Mouse (Mus musculus) midbrain, embryonic 11.5 days (tissue): ENCODE measurements at regions not wholly inside any gene's neighbourhood (a gene's known extent, or its start where the extent isn't known, plus 50 kb on each side); places are given as distances from the start of the nearest gene placed in this dataset.

Source experiments
- ATAC-seq: fragments of 200-750 bp; cut with Nextera tagmentation; 2 replicates; pipeline ENCODE4 v1.8.0; 2017; ENCODE audit warnings: moderate TSS enrichment, moderate library complexity; ENCODE audit not compliant: low FRiP score
- DNase-seq: peaks from one replicate; pipeline ENCODE4 v3.0.0; 2015; ENCODE audit warnings: low spot score; ENCODE audit errors: missing footprints
- H3K27ac ChIP-seq: fragments of 300-500 bp; sonication (generic); 2 replicates; pipeline ENCODE4 v1.5.1; 2014; ENCODE audit warnings: low read depth, low read length
- H3K27me3 ChIP-seq: fragments of 300-500 bp; sonication (generic); 2 replicates; pipeline ENCODE4 v1.6.1; 2014; ENCODE audit warnings: mild to moderate bottlenecking, low read length, moderate library complexity, mixed read lengths; ENCODE audit not compliant: control insufficient read depth, insufficient read depth
- H3K36me3 ChIP-seq: fragments of 300-500 bp; sonication (generic); 2 replicates; pipeline ENCODE4 v1.6.1; 2014; ENCODE audit warnings: mild to moderate bottlenecking, low read length, moderate library complexity, mixed read lengths; ENCODE audit not compliant: control insufficient read depth, insufficient read depth
- H3K4me1 ChIP-seq: fragments of 300-500 bp; sonication (generic); 2 replicates; pipeline ENCODE4 v1.6.1; 2014; ENCODE audit warnings: low read length; ENCODE audit not compliant: control insufficient read depth, insufficient read depth
- H3K4me2 ChIP-seq: fragments of 300-500 bp; sonication (generic); 2 replicates; pipeline ENCODE4 v1.6.1; 2014; ENCODE audit warnings: mild to moderate bottlenecking, moderate library complexity
- H3K4me3 ChIP-seq: fragments of 300-500 bp; sonication (generic); 2 replicates; pipeline ENCODE4 v1.5.1; 2014; ENCODE audit warnings: low read depth, low read length
- H3K9ac ChIP-seq: fragments of 300-500 bp; sonication (generic); 2 replicates; pipeline ENCODE4 v1.6.1; 2014; ENCODE audit warnings: low read length
- H3K9me3 ChIP-seq: fragments of 300-500 bp; sonication (generic); 2 replicates; pipeline ENCODE4 v1.6.1; 2016; ENCODE audit warnings: low read length; ENCODE audit not compliant: control insufficient read depth
- WGBS: fragments of 180-500 bp; shearing (Covaris S2); extraction: QIAGEN DNeasy Blood & Tissue Kit; methylation state at CpG from one replicate; pipeline ENCODE4 v1.1.7; 2014; 5-methylcytosine and 5-hydroxymethylcytosine counted together

DNA sequence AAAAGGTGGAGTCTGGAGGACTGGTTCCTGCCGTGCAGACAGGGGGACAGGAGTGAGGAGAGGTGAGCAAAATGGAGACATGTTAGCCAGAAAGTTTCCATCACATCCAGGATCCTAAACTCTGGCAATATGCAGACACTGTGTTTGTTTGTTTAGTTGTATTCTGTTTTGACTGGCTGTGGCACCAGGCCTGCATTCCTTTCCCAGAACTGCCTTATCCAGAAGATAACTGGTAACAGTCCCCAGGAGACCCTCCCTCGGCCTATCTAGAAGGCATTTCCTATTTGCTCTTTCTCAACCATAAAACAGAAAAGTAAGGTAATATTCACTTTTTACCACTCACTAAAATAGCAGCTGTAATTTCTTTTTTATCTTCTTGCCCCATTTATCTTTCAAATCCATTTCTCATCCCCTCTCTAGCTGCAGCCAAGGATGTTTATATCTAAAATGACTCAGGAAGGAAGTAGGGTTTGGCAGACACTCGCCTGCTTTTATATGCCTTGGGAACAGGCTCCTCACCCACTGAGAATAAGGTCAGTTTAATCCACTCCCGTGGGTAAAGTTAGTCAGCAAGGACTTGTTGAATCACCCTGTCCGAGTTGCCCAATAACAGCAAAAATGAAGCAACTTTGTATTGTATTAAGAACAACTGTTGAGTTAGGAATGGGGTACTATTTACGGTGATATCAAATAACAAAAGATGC, 283.0 kb upstream of the Tank start:
- 65% methylated on average over 6 of the region's 6 CpGs for WGBS
- H3K4me2 ChIP-seq, result no peak overlapping the region
- no peak overlapping the region for H3K27ac ChIP-seq
- no peaks in the 10 kb centered on the region for H3K9me3 ChIP-seq
- ATAC-seq (no peak), DNase-seq (no peak)
- no peak overlapping the region for H3K4me3 ChIP-seq
- H3K36me3 ChIP-seq, result no peaks in the 10 kb centered on the region
- no peak overlapping the region for H3K9ac ChIP-seq
- H3K27me3 ChIP-seq, result no peaks in the 10 kb centered on the region
- no peaks in the 10 kb centered on the region for H3K4me1 ChIP-seq

- Histone ChIP-seq H3K36me3 (no peaks in the 10 kb centered on the region), H3K4me2 (no peak overlapping the region), H3K27ac (no peak overlapping the region), H3K4me1 (no peaks in the 10 kb centered on the region), H3K4me3 (no peak overlapping the region), H3K9me3 (no peaks in the 10 kb centered on the region), H3K27me3 (no peaks in the 10 kb centered on the region), H3K9ac (no peak overlapping the region)
- DNase-seq (no peak), ATAC-seq (no peak)
- WGBS, result 75% methylated on average over 2 of the region's 2 CpGs
Observed at GRCm38 (mm10) chr2:61288246-61288645, 290.1 kb upstream of the Tank start.

- H3K4me3 ChIP-seq, result no peak overlapping the region
- H3K27me3 ChIP-seq, result no peaks in the 10 kb centered on the region
- H3K9ac ChIP-seq, result no peak overlapping the region
- no peaks in the 10 kb centered on the region for H3K4me1 ChIP-seq
- no peak overlapping the region for H3K4me2 ChIP-seq
- ATAC-seq (no peak), DNase-seq (no peak)
- no peak overlapping the region for H3K27ac ChIP-seq
- H3K9me3 ChIP-seq, result no peaks in the 10 kb centered on the region
- H3K36me3 ChIP-seq, result no peaks in the 10 kb centered on the region
- 92% methylated on average over 6 of the region's 6 CpGs for WGBS
Observed at GRCm38 (mm10) chr2:61284706-61285105, 293.7 kb upstream of the Tank start.

GRCm38 (mm10) chr2:61283829-61284601, 294.4 kb upstream of the Tank start:
- no peaks in the 10 kb centered on the region for H3K36me3 ChIP-seq
- H3K4me2 ChIP-seq, result no peak overlapping the region
- 85% methylated on average over 9 of the region's 9 CpGs for WGBS
- H3K9me3 ChIP-seq, result no peaks in the 10 kb centered on the region
- H3K9ac ChIP-seq, result no peak overlapping the region
- DNase-seq (no peak), ATAC-seq (no peak)
- H3K27me3 ChIP-seq, result no peaks in the 10 kb centered on the region
- no peaks in the 10 kb centered on the region for H3K4me1 ChIP-seq
- H3K4me3 ChIP-seq, result no peak overlapping the region
- no peak overlapping the region for H3K27ac ChIP-seq

DNA sequence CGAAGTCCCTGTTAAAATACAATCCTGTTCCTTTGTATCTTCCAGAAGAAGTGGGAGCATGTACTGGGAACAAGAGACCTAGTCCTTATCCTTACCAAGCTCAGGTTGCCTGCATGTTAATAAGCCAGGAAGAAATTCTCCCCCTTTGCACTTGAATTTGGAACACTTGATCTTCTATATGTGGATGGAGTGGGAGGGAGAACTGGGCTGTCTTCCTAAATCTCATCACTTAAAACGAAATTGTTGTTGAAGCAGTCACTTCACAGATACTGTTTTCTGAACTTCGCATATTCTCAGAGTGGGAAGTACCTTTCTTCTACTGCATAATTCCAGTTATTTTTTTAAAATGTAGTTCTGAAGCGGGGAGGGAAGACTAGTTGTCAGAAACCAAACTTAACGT, 305.7 kb upstream of the Tank start:
- H3K4me3 ChIP-seq, result no peak overlapping the region
- no peaks in the 10 kb centered on the region for H3K9me3 ChIP-seq
- no peak overlapping the region for H3K27ac ChIP-seq
- WGBS, result 86% methylated on average over 5 of the region's 5 CpGs
- no peaks in the 10 kb centered on the region for H3K27me3 ChIP-seq
- no peak overlapping the region for H3K4me2 ChIP-seq
- H3K36me3 ChIP-seq, result no peaks in the 10 kb centered on the region
- no peaks in the 10 kb centered on the region for H3K4me1 ChIP-seq
- DNase-seq, result no peak
- H3K9ac ChIP-seq, result no peak overlapping the region
- ATAC-seq, result no peak

DNA sequence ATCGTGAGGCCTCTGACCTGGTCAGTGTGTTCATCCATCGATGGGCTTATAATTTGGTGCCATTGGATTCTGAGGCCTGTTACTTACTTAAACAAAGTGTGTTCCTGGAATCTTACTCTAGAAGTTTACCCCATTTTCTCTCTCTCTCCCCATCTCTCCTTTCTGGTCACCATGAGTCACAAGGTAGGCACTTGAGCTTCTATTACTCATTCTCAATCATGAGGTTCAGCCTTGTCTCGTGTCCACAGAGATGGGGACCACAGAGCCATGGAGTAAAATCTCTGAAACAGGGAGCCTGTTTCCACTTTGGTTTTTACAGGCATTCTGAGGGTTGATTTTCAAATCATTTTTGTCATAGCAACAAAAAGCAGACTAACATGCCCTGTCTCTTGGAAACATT, 304.7 kb upstream of the Rbms1 start:
- no peak for ATAC-seq
- Histone ChIP-seq H3K4me2 (no peak overlapping the region), H3K27ac (no peak overlapping the region), H3K27me3 (no peaks in the 10 kb centered on the region), H3K4me3 (no peak overlapping the region), H3K9ac (no peak overlapping the region), H3K4me1 (no peaks in the 10 kb centered on the region), H3K36me3 (no peaks in the 10 kb centered on the region), H3K9me3 (no peaks in the 10 kb centered on the region)
- DNase-seq, result no peak
- WGBS, result 85% methylated on average over 3 of the region's 3 CpGs

GRCm38 (mm10) chr2:61250068-61250800, 287.2 kb upstream of the Rbms1 start:
- H3K4me1 ChIP-seq, result no peaks in the 10 kb centered on the region
- H3K4me2 ChIP-seq, result no peak overlapping the region
- no peak for ATAC-seq
- H3K27ac ChIP-seq, result no peak overlapping the region
- no peaks in the 10 kb centered on the region for H3K27me3 ChIP-seq
- WGBS, result 65% methylated on average over 9 of the region's 9 CpGs
- no peaks in the 10 kb centered on the region for H3K36me3 ChIP-seq
- H3K9me3 ChIP-seq, result no peaks in the 10 kb centered on the region
- H3K9ac ChIP-seq, result no peak overlapping the region
- no peak for DNase-seq
- no peak overlapping the region for H3K4me3 ChIP-seq

- Histone ChIP-seq H3K27me3 (no peaks in the 10 kb centered on the region), H3K4me1 (no peaks in the 10 kb centered on the region), H3K9me3 (no peaks in the 10 kb centered on the region), H3K27ac (no peak overlapping the region), H3K9ac (no peak overlapping the region), H3K4me3 (no peak overlapping the region), H3K4me2 (no peak overlapping the region), H3K36me3 (no peaks in the 10 kb centered on the region)
- DNase-seq (no peak), ATAC-seq (no peak)
- 92% methylated on average over 4 of the region's 4 CpGs for WGBS
Observed at GRCm38 (mm10) chr2:61247956-61248355, 285.0 kb upstream of the Rbms1 start.

- no peaks in the 10 kb centered on the region for H3K36me3 ChIP-seq
- DNase-seq (no peak), ATAC-seq (no peak)
- no peak overlapping the region for H3K4me3 ChIP-seq
- H3K4me1 ChIP-seq, result no peaks in the 10 kb centered on the region
- WGBS, result 50% methylated on average over 2 of the region's 2 CpGs
- H3K9me3 ChIP-seq, result no peaks in the 10 kb centered on the region
- H3K27me3 ChIP-seq, result no peaks in the 10 kb centered on the region
- no peak overlapping the region for H3K4me2 ChIP-seq
- no peak overlapping the region for H3K9ac ChIP-seq
- no peak overlapping the region for H3K27ac ChIP-seq
Observed at GRCm38 (mm10) chr2:61247336-61247735, 284.3 kb upstream of the Rbms1 start.
